Mouse (Mus musculus): ENCODE measurements around the gene Tmem135. TPM values are rescaled to one million over a fixed set of nuclear protein-coding genes. Genes with fewer than 3 reads are reported as not detected.

The Tmem135 gene
- polyA plus RNA-seq, 1 experiment from 2014 or later: 41.6 TPM

- 8% methylated on average over 7 of the region's 7 CpGs for WGBS
- H3K4me1 ChIP-seq (replicated peaks; ENCODE audit: insufficient read depth, low read length): 0 out of 2 replicates have a peak, but pooled peaks cover 4% of the 10 kb centered on the region
- no peak overlapping the region for H3K4me3 ChIP-seq (replicated peaks; ENCODE audit: low read depth, low read length)
- H3K9me3 ChIP-seq (replicated peaks; ENCODE audit: low read length): no peaks in the 10 kb centered on the region
- H3K27me3 ChIP-seq (ENCODE audit: insufficient read depth, low read length): no peaks in the 10 kb centered on the region
- no peak; the same call in 1 of the 2 replicates for ATAC-seq (replicated peaks; ENCODE audit: low FRiP score, low read depth)
- no peak for TF ChIP-seq CTCF (IDR thresholded peaks at IDR 0.05; ENCODE audit: low read depth)
- no peak overlapping the region for H3K27ac ChIP-seq
- no peak overlapping the region for H3K4me2 ChIP-seq (ENCODE audit: low read length)
- H3K36me3 ChIP-seq (ENCODE audit: insufficient read depth, low read length): no peaks in the 10 kb centered on the region
- no peak overlapping the region for H3K9ac ChIP-seq (ENCODE audit: low read depth, low read length)
- DNase-seq (ENCODE audit: low spot score): peak; percentile 77
Measured at GRCm38 (mm10) chr7:89248135-89248850, 155.7 kb downstream of the Tmem135 start.

- TF ChIP-seq CTCF (IDR thresholded peaks at IDR 0.05; ENCODE audit: low read depth): no peak
- Histone ChIP-seq H3K4me2 (ENCODE audit: low read length) (no peak overlapping the region), H3K27me3 (ENCODE audit: insufficient read depth, low read length) (no peaks in the 10 kb centered on the region), H3K9me3 (replicated peaks; ENCODE audit: low read length) (no peaks in the 10 kb centered on the region), H3K4me1 (replicated peaks; ENCODE audit: insufficient read depth, low read length) (0 out of 2 replicates have a peak, but pooled peaks cover 4% of the 10 kb centered on the region), H3K4me3 (replicated peaks; ENCODE audit: low read depth, low read length) (no peak overlapping the region), H3K27ac (no peak overlapping the region), H3K36me3 (ENCODE audit: insufficient read depth, low read length) (no peaks in the 10 kb centered on the region), H3K9ac (ENCODE audit: low read depth, low read length) (no peak overlapping the region)
- WGBS: 75% methylated on average over 2 of the region's 2 CpGs
- ATAC-seq (replicated peaks; ENCODE audit: low FRiP score, low read depth): no peak
- DNase-seq (ENCODE audit: low spot score): no peak
Measured at GRCm38 (mm10) chr7:89247012-89247710, 156.9 kb downstream of the Tmem135 start.

GRCm38 (mm10) chr7:89242565-89242964 lies 161.5 kb downstream of the Tmem135 start:
- no peak for DNase-seq (ENCODE audit: low spot score)
- H3K9ac ChIP-seq (ENCODE audit: low read depth, low read length): no peak overlapping the region
- H3K27ac ChIP-seq: no peak overlapping the region
- no peak for ATAC-seq (replicated peaks; ENCODE audit: low FRiP score, low read depth)
- no peak for TF ChIP-seq CTCF (IDR thresholded peaks at IDR 0.05; ENCODE audit: low read depth)
- no peak overlapping the region for H3K4me3 ChIP-seq (replicated peaks; ENCODE audit: low read depth, low read length)
- H3K4me2 ChIP-seq (ENCODE audit: low read length): no peak overlapping the region
- H3K9me3 ChIP-seq (replicated peaks; ENCODE audit: low read length): no peaks in the 10 kb centered on the region
- H3K4me1 ChIP-seq (replicated peaks; ENCODE audit: insufficient read depth, low read length): 0 out of 2 replicates have a peak, but pooled peaks cover 4% of the 10 kb centered on the region
- WGBS: 78% methylated on average over 4 of the region's 4 CpGs
- H3K36me3 ChIP-seq (ENCODE audit: insufficient read depth, low read length): no peaks in the 10 kb centered on the region
- H3K27me3 ChIP-seq (ENCODE audit: insufficient read depth, low read length): no peaks in the 10 kb centered on the region

GRCm38 (mm10) chr7:89242143-89242542 lies 161.9 kb downstream of the Tmem135 start:
- no peak for DNase-seq (ENCODE audit: low spot score)
- Histone ChIP-seq H3K4me1 (replicated peaks; ENCODE audit: insufficient read depth, low read length) (0 out of 2 replicates have a peak, but pooled peaks cover 3% of the 10 kb centered on the region), H3K4me3 (replicated peaks; ENCODE audit: low read depth, low read length) (no peak overlapping the region), H3K9ac (ENCODE audit: low read depth, low read length) (no peak overlapping the region), H3K36me3 (ENCODE audit: insufficient read depth, low read length) (no peaks in the 10 kb centered on the region), H3K27me3 (ENCODE audit: insufficient read depth, low read length) (no peaks in the 10 kb centered on the region), H3K27ac (no peak overlapping the region), H3K4me2 (ENCODE audit: low read length) (no peak overlapping the region), H3K9me3 (replicated peaks; ENCODE audit: low read length) (no peaks in the 10 kb centered on the region)
- no peak for ATAC-seq (replicated peaks; ENCODE audit: low FRiP score, low read depth)
- TF ChIP-seq CTCF (IDR thresholded peaks at IDR 0.05; ENCODE audit: low read depth): no peak
- 74% methylated on average over 2 of the region's 2 CpGs for WGBS

- Histone ChIP-seq H3K4me3 (replicated peaks; ENCODE audit: low read depth, low read length) (no peak overlapping the region), H3K4me2 (ENCODE audit: low read length) (no peak overlapping the region), H3K4me1 (replicated peaks; ENCODE audit: insufficient read depth, low read length) (peaks cover 4% of the 10 kb centered on the region), H3K9ac (ENCODE audit: low read depth, low read length) (no peak overlapping the region), H3K27me3 (ENCODE audit: insufficient read depth, low read length) (no peaks in the 10 kb centered on the region), H3K36me3 (ENCODE audit: insufficient read depth, low read length) (no peaks in the 10 kb centered on the region), H3K27ac (no peak overlapping the region), H3K9me3 (replicated peaks; ENCODE audit: low read length) (no peaks in the 10 kb centered on the region)
- TF ChIP-seq CTCF (IDR thresholded peaks at IDR 0.05; ENCODE audit: low read depth): no peak
- 89% methylated on average over 4 of the region's 4 CpGs for WGBS
- no peak for DNase-seq (ENCODE audit: low spot score)
- no peak for ATAC-seq (replicated peaks; ENCODE audit: low FRiP score, low read depth)
Measured at GRCm38 (mm10) chr7:89239592-89239991, 164.4 kb downstream of the Tmem135 start.

GRCm38 (mm10) chr7:89236592-89236991 lies 167.4 kb downstream of the Tmem135 start:
- Histone ChIP-seq H3K4me1 (replicated peaks; ENCODE audit: insufficient read depth, low read length) (peaks cover 4% of the 10 kb centered on the region), H3K4me3 (replicated peaks; ENCODE audit: low read depth, low read length) (no peak overlapping the region), H3K27ac (no peak overlapping the region), H3K36me3 (ENCODE audit: insufficient read depth, low read length) (no peaks in the 10 kb centered on the region), H3K9ac (ENCODE audit: low read depth, low read length) (no peak overlapping the region), H3K4me2 (ENCODE audit: low read length) (no peak overlapping the region), H3K27me3 (ENCODE audit: insufficient read depth, low read length) (no peaks in the 10 kb centered on the region), H3K9me3 (replicated peaks; ENCODE audit: low read length) (no peaks in the 10 kb centered on the region)
- DNase-seq (ENCODE audit: low spot score) (no peak), ATAC-seq (replicated peaks; ENCODE audit: low FRiP score, low read depth) (no peak)
- TF ChIP-seq CTCF (IDR thresholded peaks at IDR 0.05; ENCODE audit: low read depth): no peak
- WGBS: 73% methylated on average over 2 of the region's 2 CpGs

Data from kidney, postnatal 0 days (tissue).